Mouse (Mus musculus) liver, postnatal 0 days (tissue): ENCODE measurements around the gene Clpp. TPM values are rescaled to one million over a fixed set of nuclear protein-coding genes. Genes with fewer than 3 reads are reported as not detected.

ENCODE experiments used
- ATAC-seq: fragments of 200-750 bp; cut with Nextera tagmentation; 2 replicates; pipeline ENCODE4 v1.8.0; 2017; ENCODE audit warnings: mild to moderate bottlenecking, moderate library complexity
- DNase-seq: peaks from one replicate; pipeline ENCODE4 v3.0.0-alpha.2; 2016
- H3K27ac ChIP-seq: fragments of 300-500 bp; sonication (generic); 2 replicates; pipeline ENCODE4 v1.5.1; 2014; ENCODE audit warnings: antibody characterized with exemption, moderate library complexity, mild to moderate bottlenecking, low read depth
- H3K27me3 ChIP-seq: fragments of 300-500 bp; sonication (generic); 2 replicates; pipeline ENCODE4 v1.6.1; 2014; ENCODE audit warnings: low read length, control low read depth, mixed read lengths; ENCODE audit not compliant: insufficient read depth
- H3K36me3 ChIP-seq: fragments of 300-500 bp; sonication (generic); replicated peaks from 2 replicates; pipeline ENCODE4 v1.6.1; 2014; ENCODE audit warnings: mild to moderate bottlenecking, control low read depth, low read length, moderate library complexity, mixed read lengths; ENCODE audit not compliant: insufficient read depth
- H3K4me1 ChIP-seq: fragments of 300-500 bp; sonication (generic); 2 replicates; pipeline ENCODE4 v1.6.1; 2014; ENCODE audit warnings: antibody characterized with exemption, mild to moderate bottlenecking, control low read depth; ENCODE audit not compliant: insufficient read depth
- H3K4me2 ChIP-seq: fragments of 300-500 bp; sonication (generic); 2 replicates; pipeline ENCODE4 v1.6.1; 2014; ENCODE audit warnings: low read depth, mild to moderate bottlenecking, low read length, moderate library complexity, mixed read lengths
- H3K4me3 ChIP-seq: fragments of 300-500 bp; sonication (generic); 2 replicates; pipeline ENCODE4 v1.5.1; 2014; ENCODE audit warnings: low read depth, low read length
- H3K9ac ChIP-seq: fragments of 300-500 bp; sonication (generic); replicated peaks from 2 replicates; pipeline ENCODE4 v1.6.1; 2014; ENCODE audit warnings: mild to moderate bottlenecking, moderate library complexity
- H3K9me3 ChIP-seq: fragments of 300-500 bp; sonication (generic); 2 replicates; pipeline ENCODE4 v1.6.1; 2016; ENCODE audit warnings: mild to moderate bottlenecking, control low read depth, low read length, mixed read lengths
- CTCF ChIP-seq: sonication (generic); IDR thresholded peaks from 2 replicates; pipeline ENCODE4 v1.5.1; 2016; ENCODE audit warnings: antibody characterized with exemption, low read depth
- EP300 ChIP-seq: IDR thresholded peaks from 2 replicates; pipeline ENCODE4 v1.6.1; 2016; ENCODE audit warnings: antibody characterized with exemption, low read depth, mild to moderate bottlenecking
- WGBS: fragments of 180-500 bp; shearing (Covaris S2); extraction: QIAGEN DNeasy Blood & Tissue Kit; methylation state at CpG from one replicate; pipeline ENCODE4 v1.1.7; 2014; ENCODE audit not compliant: insufficient replicate concordance; 5-methylcytosine and 5-hydroxymethylcytosine counted together
- polyA plus RNA-seq: library from polyadenylated mRNA; unstranded; fragments of >200 nt; fragmentation: Nextera tagmentation; extraction: Ambion mirVana; gene quantifications from 2 replicates; pipeline ENCODE4 v1.2.1, GENCODE M21; 2015

The Clpp gene
- polyA plus RNA-seq, result 68.2 and 71.3 TPM in 2 replicates

DNA sequence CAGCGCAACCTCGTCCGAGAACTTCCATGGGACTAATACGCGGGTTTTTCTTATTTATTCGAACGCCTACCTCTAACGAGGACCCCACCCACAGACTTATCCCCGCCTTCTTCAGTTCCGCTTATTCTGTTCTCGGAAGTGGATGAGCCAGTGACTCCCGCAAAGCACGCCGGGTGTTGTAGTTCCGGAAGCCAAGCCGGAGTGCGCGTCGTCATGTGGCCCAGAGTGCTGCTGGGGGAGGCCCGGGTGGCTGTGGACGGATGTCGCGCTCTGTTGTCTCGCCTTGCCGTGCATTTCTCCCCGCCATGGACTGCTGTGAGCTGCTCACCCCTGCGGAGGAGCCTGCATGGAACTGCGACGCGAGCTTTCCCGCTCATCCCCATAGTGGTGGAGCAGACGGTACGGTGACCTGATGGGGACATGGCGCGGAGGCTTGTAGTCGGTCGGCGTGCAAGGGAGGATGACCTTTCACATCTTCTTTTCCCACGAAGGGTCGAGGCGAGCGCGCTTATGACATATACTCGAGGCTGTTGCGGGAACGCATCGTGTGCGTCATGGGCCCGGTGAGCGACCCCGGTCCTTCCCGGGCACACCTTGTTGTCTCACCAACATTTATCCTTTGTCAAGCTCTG lies at the start of gene Clpp:
Gene Clpp (plus strand): TSS at position 191 of the 632 bp plus-strand sequence.
- ATAC-seq (peak; percentile 98), DNase-seq (peak; percentile 96)
- H3K27me3 ChIP-seq, result no peaks in the 10 kb centered on the region
- peaks cover 11% of the 10 kb centered on the region; the same call in 1 of the 2 replicates for H3K4me1 ChIP-seq
- under 1% methylated on average over 52 of the region's 52 CpGs for WGBS
- peak within 1 kb of the TSS; percentile 68 for H3K9ac ChIP-seq
- H3K4me2 ChIP-seq, result peak within 1 kb of the TSS; percentile 78
- H3K4me3 ChIP-seq, result peak within 1 kb of the TSS; percentile 71
- peaks cover 29% of the 10 kb centered on the region for H3K36me3 ChIP-seq
- peak within 1 kb of the TSS; percentile 69 for H3K27ac ChIP-seq
- no peak; the same call in 1 of the 2 replicates for TF ChIP-seq EP300
- TF ChIP-seq CTCF, result no peak
- H3K9me3 ChIP-seq, result no peaks in the 10 kb centered on the region

- 19% methylated on average over 3 of the region's 3 CpGs for WGBS
- Histone ChIP-seq H3K4me3 (no peak overlapping the region), H3K9ac (no peak overlapping the region), H3K27me3 (no peaks in the 10 kb centered on the region), H3K4me1 (no peaks in the 10 kb centered on the region), H3K4me2 (no peak overlapping the region), H3K27ac (no peak overlapping the region), H3K36me3 (no peaks in the 10 kb centered on the region), H3K9me3 (no peaks in the 10 kb centered on the region)
- ATAC-seq (peak; percentile 73), DNase-seq (peak; percentile 74)
- TF ChIP-seq CTCF (peak; percentile 89), EP300 (no peak)
Measured at GRCm38 (mm10) chr17:56950915-56951314, 39.2 kb upstream of the Clpp start.

DNA sequence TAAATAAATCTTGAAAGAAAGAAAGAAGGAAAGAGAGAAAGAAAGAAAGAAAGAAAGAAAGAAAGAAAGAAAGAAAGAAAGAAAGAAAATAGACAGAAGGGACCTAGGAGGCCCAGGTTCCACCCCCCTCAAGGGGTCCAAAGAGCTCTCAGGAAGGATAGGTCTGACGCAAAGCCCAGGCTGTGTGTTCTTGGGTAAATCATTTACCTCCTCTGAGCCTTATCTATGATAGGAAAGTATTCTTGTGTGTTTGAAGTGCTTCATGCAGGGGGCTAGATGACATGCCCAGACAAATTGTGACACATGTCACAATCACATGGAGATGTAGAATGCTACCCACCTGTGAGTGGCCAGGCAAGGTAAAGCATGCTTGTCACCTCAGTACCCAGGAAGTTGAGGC lies 37.5 kb upstream of the Clpp start:
- no peak for DNase-seq
- TF ChIP-seq EP300, result no peak
- no peak for ATAC-seq

GRCm38 (mm10) chr17:56954871-56955270 lies 35.2 kb upstream of the Clpp start:
- Histone ChIP-seq H3K9me3 (no peaks in the 10 kb centered on the region), H3K36me3 (no peaks in the 10 kb centered on the region), H3K27ac (no peak overlapping the region), H3K4me3 (no peak overlapping the region), H3K4me1 (peaks cover 12% of the 10 kb centered on the region), H3K27me3 (no peaks in the 10 kb centered on the region), H3K9ac (no peak overlapping the region), H3K4me2 (no peak overlapping the region)
- ATAC-seq, result no peak
- no peak for TF ChIP-seq EP300
- no peak for TF ChIP-seq CTCF
- WGBS, result 67% methylated on average over 7 of the region's 7 CpGs
- DNase-seq, result no peak

More for the DNA sequence above, 37.5 kb upstream of the Clpp start:
- Histone ChIP-seq H3K36me3 (no peaks in the 10 kb centered on the region), H3K9ac (no peak overlapping the region), H3K27me3 (no peaks in the 10 kb centered on the region), H3K4me1 (peaks cover 4% of the 10 kb centered on the region; the same call in 1 of the 2 replicates), H3K4me3 (no peak overlapping the region), H3K27ac (no peak overlapping the region), H3K4me2 (no peak overlapping the region), H3K9me3 (no peaks in the 10 kb centered on the region)
- WGBS, result 58% methylated on average over 1 of the region's 1 CpGs

DNA sequence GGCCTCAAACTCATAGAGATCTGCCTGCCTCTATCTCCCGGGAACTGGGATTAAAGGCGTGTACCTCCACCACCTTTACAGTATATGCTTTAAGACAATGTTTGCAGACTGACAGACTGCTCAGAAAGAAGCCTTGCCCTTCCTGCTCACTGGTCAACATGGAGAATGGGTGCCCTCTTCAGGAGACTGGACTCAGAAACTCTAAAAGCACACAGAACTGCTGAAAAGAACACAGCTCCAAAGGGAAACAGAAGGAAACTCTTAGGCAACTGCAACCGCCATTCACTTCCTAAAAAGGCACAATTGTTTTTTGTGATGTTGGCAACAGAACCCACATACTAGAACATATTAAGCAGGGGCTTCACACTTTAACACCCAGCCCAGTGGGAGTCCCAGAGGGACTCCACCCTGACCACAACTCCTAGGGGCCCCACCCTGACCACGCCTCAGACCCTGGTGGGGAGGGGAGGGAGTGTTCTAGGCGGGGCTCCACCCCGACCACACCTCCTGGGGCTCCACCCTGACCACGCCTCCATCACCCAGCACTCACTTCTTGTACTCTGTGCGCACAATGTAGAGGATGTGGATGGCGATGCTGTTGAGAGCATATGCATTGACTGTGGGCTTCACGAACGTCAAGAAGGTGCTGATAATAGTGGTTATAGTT lies 32.2 kb upstream of the Clpp start:
- ATAC-seq (peak; percentile 95), DNase-seq (peak; percentile 85)
- no peaks in the 10 kb centered on the region for H3K27me3 ChIP-seq
- TF ChIP-seq CTCF (peak; percentile 43), EP300 (no peak)
- no peaks in the 10 kb centered on the region for H3K9me3 ChIP-seq
- H3K27ac ChIP-seq, result peak overlapping the region; percentile 36
- no peaks in the 10 kb centered on the region for H3K36me3 ChIP-seq
- H3K4me1 ChIP-seq, result peaks cover 12% of the 10 kb centered on the region
- H3K4me3 ChIP-seq, result no peak overlapping the region
- 16% methylated on average over 11 of the region's 11 CpGs for WGBS
- H3K9ac ChIP-seq, result no peak overlapping the region
- peak overlapping the region; percentile 22 for H3K4me2 ChIP-seq

DNA sequence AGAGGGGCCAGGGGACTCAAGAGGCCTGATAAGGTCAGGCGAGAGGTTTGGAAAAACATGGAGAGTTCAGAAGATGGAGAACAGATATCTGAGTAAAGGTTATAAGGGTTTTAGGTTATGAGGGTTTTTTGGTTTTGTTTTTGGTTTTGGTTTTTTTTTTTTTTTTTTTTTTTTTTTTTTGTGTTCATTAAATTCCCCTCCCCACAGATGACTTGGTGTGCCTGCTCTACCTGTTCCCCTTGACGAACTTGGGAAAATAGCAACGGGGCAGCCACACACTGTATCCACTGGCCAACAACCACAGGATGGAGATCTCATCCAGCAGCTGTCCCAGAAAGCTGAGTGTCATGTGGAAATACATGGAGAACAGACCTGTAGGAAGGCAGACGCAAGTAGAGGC lies 31.4 kb upstream of the Clpp start:
- no peaks in the 10 kb centered on the region for H3K27me3 ChIP-seq
- H3K27ac ChIP-seq, result no peak overlapping the region
- H3K4me2 ChIP-seq, result 0 out of 2 replicates have a peak overlapping the region, but pooled peaks have one; percentile 22
- no peak for ATAC-seq
- no peaks in the 10 kb centered on the region for H3K9me3 ChIP-seq
- 78% methylated on average over 4 of the region's 4 CpGs for WGBS
- TF ChIP-seq EP300 (no peak), CTCF (no peak)
- H3K4me3 ChIP-seq, result no peak overlapping the region
- peaks cover 12% of the 10 kb centered on the region for H3K4me1 ChIP-seq
- DNase-seq, result no peak
- no peak overlapping the region for H3K9ac ChIP-seq
- H3K36me3 ChIP-seq, result no peaks in the 10 kb centered on the region
